Mouse (Mus musculus) forebrain, embryonic 13.5 days (tissue): ENCODE measurements at regions not wholly inside any gene's neighbourhood (a gene's known extent, or its start where the extent isn't known, plus 50 kb on each side); places are given as distances from the start of the nearest gene placed in this dataset.
A peak's percentile ranks its signal among the peaks of the same experiment; 100 is the strongest.

Experiments
- ATAC-seq: fragments of 200-750 bp; cut with Nextera tagmentation; 2 replicates; pipeline ENCODE4 v1.8.0; 2017
- H3K27ac ChIP-seq: fragments of 300-500 bp; sonication (generic); 2 replicates; pipeline ENCODE4 v1.5.1; 2015; ENCODE audit warnings: inconsistent platforms, mild to moderate bottlenecking, moderate library complexity
- H3K27me3 ChIP-seq: fragments of 300-500 bp; sonication (generic); 2 replicates; pipeline ENCODE4 v1.6.1; 2015; ENCODE audit warnings: mild to moderate bottlenecking, inconsistent platforms
- H3K36me3 ChIP-seq: fragments of 300-500 bp; sonication (generic); 2 replicates; pipeline ENCODE4 v1.6.1; 2015; ENCODE audit warnings: mild to moderate bottlenecking, inconsistent platforms; ENCODE audit not compliant: poor library complexity, severe bottlenecking
- H3K4me1 ChIP-seq: fragments of 300-500 bp; sonication (generic); 2 replicates; pipeline ENCODE4 v1.6.1; 2015; ENCODE audit warnings: inconsistent platforms
- H3K4me2 ChIP-seq: fragments of 300-500 bp; sonication (generic); 2 replicates; pipeline ENCODE4 v1.6.1; 2015; ENCODE audit warnings: inconsistent platforms, mild to moderate bottlenecking, moderate library complexity
- H3K4me3 ChIP-seq: fragments of 300-500 bp; sonication (generic); 2 replicates; pipeline ENCODE4 v1.5.1; 2015; ENCODE audit warnings: mild to moderate bottlenecking, inconsistent platforms
- H3K9ac ChIP-seq: fragments of 300-500 bp; sonication (generic); 2 replicates; pipeline ENCODE4 v1.6.1; 2015; ENCODE audit warnings: mild to moderate bottlenecking, inconsistent platforms
- H3K9me3 ChIP-seq: fragments of 300-500 bp; sonication (generic); replicated peaks from 2 replicates; pipeline ENCODE4 v1.6.1; 2016; ENCODE audit warnings: inconsistent platforms
- WGBS: fragments of 180-500 bp; shearing (Covaris S2); methylation state at CpG from one replicate; pipeline ENCODE4 v1.1.7; 2015; 5-methylcytosine and 5-hydroxymethylcytosine counted together

DNA sequence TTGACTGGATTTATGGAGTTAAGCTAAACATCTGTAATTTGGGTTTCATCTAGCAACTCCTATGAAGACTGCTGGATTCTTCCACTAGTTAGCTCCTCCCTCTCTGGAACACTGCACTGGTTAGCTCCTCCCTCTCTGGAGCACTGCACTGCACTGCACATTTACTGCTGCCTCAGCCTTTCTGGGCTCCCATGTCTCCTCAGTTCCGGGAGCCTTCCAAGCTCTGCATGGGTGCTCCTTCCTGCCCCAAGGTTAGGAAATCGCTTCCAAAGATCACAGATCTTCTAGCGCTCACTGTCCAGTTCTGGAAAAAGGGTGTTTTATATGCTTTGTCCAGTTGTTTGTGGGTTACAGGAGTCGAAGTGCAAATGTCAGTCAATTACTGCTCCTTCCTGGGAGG is 359.1 kb downstream of the Pik3r1 start:
- no peaks in the 10 kb centered on the region for H3K9me3 ChIP-seq
- H3K27me3 ChIP-seq: no peaks in the 10 kb centered on the region
- no peak overlapping the region for H3K4me3 ChIP-seq
- no peaks in the 10 kb centered on the region for H3K4me1 ChIP-seq
- no peak overlapping the region for H3K27ac ChIP-seq
- 93% methylated on average over 4 of the region's 4 CpGs for WGBS
- ATAC-seq: no peak
- H3K9ac ChIP-seq: no peak overlapping the region
- H3K36me3 ChIP-seq: no peaks in the 10 kb centered on the region
- H3K4me2 ChIP-seq: no peak overlapping the region

DNA sequence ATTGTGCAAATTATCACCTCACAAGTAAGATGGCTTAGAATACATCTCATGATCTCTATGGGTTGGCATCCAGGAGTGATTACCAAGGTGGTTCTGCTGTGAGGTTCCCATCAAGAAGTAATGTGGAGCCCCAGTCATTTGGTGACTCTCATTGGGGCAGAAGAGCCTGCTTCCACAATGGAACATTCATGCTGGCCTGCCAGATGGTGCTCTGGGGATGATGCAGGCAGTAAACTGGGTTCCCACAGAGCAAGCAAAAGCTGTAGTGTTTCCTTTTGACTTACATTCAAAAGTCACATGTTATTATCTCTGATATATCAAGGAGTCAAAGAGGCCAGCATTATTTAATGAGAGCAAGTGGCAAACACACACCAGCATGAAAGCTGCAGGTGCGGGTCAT is 360.4 kb downstream of the Pik3r1 start:
- no peak overlapping the region for H3K27ac ChIP-seq
- H3K9me3 ChIP-seq: no peaks in the 10 kb centered on the region
- no peaks in the 10 kb centered on the region for H3K4me1 ChIP-seq
- H3K27me3 ChIP-seq: no peaks in the 10 kb centered on the region
- no peak for ATAC-seq
- H3K36me3 ChIP-seq: no peaks in the 10 kb centered on the region
- H3K9ac ChIP-seq: no peak overlapping the region
- WGBS: 93% methylated on average over 1 of the region's 1 CpGs
- no peak overlapping the region for H3K4me3 ChIP-seq
- no peak overlapping the region for H3K4me2 ChIP-seq

DNA sequence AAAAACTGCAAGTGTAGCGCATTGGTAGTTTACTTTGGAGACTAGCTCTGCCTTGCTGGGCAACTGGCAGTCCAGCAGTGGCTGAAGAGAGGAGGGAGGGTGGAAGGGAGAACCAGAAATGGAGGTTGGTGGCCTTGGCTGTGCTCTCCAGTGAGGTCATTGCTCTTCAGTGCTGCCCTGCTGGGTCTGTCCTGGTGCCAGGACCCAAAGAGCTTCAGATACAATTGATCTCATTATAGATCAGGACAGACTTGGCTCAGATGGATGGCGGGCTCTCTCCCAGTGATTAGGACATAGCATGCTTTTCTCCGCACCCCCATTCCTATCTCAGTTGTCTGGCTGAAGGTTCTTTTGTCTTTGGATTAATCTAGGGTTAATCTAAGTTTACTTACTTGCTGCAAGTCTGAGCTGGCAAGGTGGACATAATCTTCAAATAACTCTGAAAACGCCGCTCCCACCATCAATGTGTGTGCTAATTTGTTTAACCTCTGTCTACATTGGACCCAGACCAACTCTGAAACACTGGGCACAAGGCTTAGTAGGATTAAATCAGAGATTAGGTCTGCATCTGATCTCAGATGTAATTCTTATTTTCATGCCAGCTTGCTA is 394.3 kb downstream of the Pik3r1 start:
- Histone ChIP-seq H3K4me1 (no peaks in the 10 kb centered on the region), H3K4me2 (no peak overlapping the region), H3K36me3 (no peaks in the 10 kb centered on the region), H3K9me3 (no peaks in the 10 kb centered on the region), H3K27me3 (no peaks in the 10 kb centered on the region), H3K27ac (no peak overlapping the region), H3K9ac (no peak overlapping the region), H3K4me3 (no peak overlapping the region)
- ATAC-seq: peak; percentile 76; the same call in 1 of the 2 replicates
- WGBS: 72% methylated on average over 5 of the region's 5 CpGs

DNA sequence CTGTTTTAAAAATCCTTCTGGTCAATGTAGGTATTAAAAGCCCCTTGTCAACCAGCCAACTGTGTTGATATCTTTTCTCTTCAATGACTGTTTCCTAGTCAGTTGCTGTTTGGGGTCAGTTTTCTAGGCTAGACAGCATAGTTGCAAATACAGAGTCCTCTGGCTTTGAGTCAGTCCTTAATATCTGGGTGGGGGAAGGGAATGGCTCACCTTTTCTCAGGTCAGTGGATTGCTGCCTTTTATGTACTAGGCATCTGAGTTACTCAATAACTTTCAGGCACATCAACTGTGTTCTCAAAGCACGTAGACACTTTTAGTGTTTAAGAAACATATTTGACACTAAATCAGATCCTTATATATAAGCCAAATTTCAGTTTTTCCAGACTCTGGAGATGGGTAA is 396.1 kb downstream of the Pik3r1 start:
- WGBS: 93% methylated on average over 1 of the region's 1 CpGs

DNA sequence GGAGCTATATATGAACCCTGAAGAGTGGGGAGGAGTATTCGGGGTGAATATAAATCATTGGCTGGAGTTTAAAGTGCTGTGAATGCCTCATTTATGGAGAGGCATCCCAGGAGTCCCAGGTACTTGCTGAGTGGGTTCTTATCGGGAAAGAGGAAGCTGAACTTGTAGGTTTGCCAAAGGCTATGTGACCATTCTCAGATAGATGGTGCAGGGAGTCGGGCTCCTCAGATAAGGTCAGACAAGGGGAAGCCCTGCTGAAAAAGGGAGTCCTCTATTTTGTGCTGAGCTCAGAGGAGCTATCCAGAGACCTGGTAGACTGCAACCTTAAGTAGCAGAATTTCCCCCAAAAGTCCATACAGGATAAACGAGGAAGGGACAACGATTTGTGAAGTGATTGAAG is 399.8 kb downstream of the Pik3r1 start:
- Histone ChIP-seq H3K36me3 (no peaks in the 10 kb centered on the region), H3K4me3 (no peak overlapping the region), H3K27ac (no peak overlapping the region), H3K9ac (no peak overlapping the region), H3K4me1 (no peaks in the 10 kb centered on the region), H3K4me2 (no peak overlapping the region), H3K27me3 (no peaks in the 10 kb centered on the region), H3K9me3 (no peaks in the 10 kb centered on the region)
- ATAC-seq: no peak
- 77% methylated on average over 5 of the region's 5 CpGs for WGBS

More for the DNA sequence above, 396.1 kb downstream of the Pik3r1 start:
- ATAC-seq: no peak
- Histone ChIP-seq H3K27me3 (no peaks in the 10 kb centered on the region), H3K9me3 (no peaks in the 10 kb centered on the region), H3K27ac (no peak overlapping the region), H3K36me3 (no peaks in the 10 kb centered on the region), H3K4me2 (no peak overlapping the region), H3K4me1 (no peaks in the 10 kb centered on the region), H3K9ac (no peak overlapping the region), H3K4me3 (no peak overlapping the region)

DNA sequence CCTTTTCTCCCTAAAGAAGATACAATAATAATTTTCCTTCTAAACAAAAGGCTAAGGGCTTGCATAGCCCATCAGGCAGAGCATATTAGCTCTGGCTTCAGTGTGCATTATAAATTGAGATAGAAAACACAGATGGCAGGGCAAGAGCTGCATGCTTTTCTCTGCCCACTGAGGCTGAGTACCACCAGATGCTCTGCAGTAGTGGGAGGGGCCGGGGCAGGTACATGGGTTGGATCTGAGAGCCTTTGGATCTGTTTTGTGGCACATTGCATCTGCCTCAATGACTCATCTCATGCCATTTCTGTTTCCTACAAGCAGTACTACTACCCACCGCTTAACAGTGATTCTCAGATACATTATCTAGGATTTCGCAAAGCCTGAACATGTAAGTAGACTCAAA is 412.7 kb downstream of the Pik3r1 start:
- no peaks in the 10 kb centered on the region for H3K4me1 ChIP-seq
- no peaks in the 10 kb centered on the region for H3K9me3 ChIP-seq
- H3K36me3 ChIP-seq: no peaks in the 10 kb centered on the region
- WGBS: 96% methylated on average over 3 of the region's 3 CpGs
- H3K27me3 ChIP-seq: no peaks in the 10 kb centered on the region
- no peak overlapping the region for H3K4me3 ChIP-seq
- no peak overlapping the region for H3K27ac ChIP-seq
- H3K4me2 ChIP-seq: no peak overlapping the region
- ATAC-seq: no peak
- no peak overlapping the region for H3K9ac ChIP-seq

DNA sequence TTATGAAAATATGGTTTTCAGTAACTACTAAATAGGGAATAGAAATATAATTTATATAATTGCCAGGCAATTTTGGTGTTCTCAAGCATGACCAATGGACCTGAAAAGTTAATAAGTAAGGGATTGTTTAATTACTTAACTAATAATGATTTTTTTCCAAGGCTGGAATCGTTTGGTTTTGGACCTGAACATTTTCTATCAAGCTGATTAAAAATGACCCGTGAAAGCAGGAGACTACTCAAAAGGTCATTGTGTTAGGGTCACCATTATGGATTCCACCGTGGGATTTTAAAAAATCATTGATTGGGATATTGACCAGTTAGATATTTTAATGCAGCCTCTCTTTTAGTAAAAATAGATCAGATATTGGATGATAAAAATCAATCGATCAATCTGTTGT is 416.9 kb downstream of the Pik3r1 start:
- ATAC-seq: no peak
- no peak overlapping the region for H3K9ac ChIP-seq
- no peaks in the 10 kb centered on the region for H3K27me3 ChIP-seq
- no peaks in the 10 kb centered on the region for H3K9me3 ChIP-seq
- H3K27ac ChIP-seq: no peak overlapping the region
- no peak overlapping the region for H3K4me3 ChIP-seq
- H3K36me3 ChIP-seq: no peaks in the 10 kb centered on the region
- no peaks in the 10 kb centered on the region for H3K4me1 ChIP-seq
- 85% methylated on average over 4 of the region's 4 CpGs for WGBS
- H3K4me2 ChIP-seq: no peak overlapping the region

DNA sequence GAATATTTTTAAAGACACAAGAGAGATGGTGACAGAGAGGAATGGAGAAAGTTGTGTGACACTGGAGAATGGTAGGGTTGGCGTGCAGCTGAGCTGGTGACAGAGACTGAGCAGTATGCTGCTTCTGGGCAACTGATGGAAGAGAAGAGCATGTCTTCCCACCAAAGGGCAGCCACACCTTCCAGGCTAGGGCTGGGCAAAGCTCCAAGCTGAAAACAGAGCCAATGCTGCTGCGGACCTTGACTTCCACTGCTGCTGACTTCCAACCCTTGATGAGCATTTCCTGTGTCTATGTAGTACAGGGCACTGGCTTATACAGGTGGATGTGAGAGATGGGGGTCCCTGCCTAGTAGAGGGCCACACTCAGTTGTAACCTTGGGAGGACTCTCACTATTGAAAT is 418.7 kb downstream of the Pik3r1 start:
- H3K27me3 ChIP-seq: no peaks in the 10 kb centered on the region
- no peaks in the 10 kb centered on the region for H3K36me3 ChIP-seq
- no peak overlapping the region for H3K4me3 ChIP-seq
- ATAC-seq: no peak
- no peak overlapping the region for H3K27ac ChIP-seq
- 97% methylated on average over 2 of the region's 2 CpGs for WGBS
- no peak overlapping the region for H3K4me2 ChIP-seq
- no peaks in the 10 kb centered on the region for H3K4me1 ChIP-seq
- H3K9me3 ChIP-seq: no peaks in the 10 kb centered on the region
- no peak overlapping the region for H3K9ac ChIP-seq

DNA sequence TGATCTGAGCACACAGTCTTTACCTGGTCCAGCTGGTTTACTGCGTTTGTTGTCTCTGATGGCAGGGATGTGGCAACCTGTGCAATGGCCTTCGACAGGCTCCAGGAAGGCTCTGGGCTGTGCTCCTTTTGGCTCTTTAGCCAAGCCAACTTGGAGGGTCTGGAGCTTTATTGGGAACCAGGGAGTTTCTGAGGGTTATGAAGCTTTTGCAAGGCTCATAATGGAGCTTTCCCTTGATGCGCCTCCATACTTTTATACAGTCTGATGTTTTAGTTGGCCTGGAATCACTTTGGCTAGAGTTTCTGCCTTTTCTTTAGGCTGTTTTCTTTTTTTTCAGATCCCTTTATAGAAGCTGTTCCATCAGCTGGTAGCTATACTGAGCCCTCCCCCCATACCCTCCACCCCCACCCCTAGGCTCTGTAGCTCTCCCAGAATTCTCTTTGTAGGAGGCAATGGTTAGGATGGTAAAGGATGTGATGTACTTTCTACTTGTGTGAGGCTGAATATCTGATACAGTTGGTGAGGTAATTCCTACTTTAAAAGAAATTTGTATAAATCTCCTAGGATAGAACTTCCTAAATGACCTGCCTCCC is 429.6 kb downstream of the Pik3r1 start:
- no peak overlapping the region for H3K9ac ChIP-seq
- H3K9me3 ChIP-seq: no peaks in the 10 kb centered on the region
- H3K36me3 ChIP-seq: no peaks in the 10 kb centered on the region
- 91% methylated on average over 3 of the region's 3 CpGs for WGBS
- no peak for ATAC-seq
- no peaks in the 10 kb centered on the region for H3K27me3 ChIP-seq
- H3K4me2 ChIP-seq: no peak overlapping the region
- no peaks in the 10 kb centered on the region for H3K4me1 ChIP-seq
- no peak overlapping the region for H3K27ac ChIP-seq
- no peak overlapping the region for H3K4me3 ChIP-seq

DNA sequence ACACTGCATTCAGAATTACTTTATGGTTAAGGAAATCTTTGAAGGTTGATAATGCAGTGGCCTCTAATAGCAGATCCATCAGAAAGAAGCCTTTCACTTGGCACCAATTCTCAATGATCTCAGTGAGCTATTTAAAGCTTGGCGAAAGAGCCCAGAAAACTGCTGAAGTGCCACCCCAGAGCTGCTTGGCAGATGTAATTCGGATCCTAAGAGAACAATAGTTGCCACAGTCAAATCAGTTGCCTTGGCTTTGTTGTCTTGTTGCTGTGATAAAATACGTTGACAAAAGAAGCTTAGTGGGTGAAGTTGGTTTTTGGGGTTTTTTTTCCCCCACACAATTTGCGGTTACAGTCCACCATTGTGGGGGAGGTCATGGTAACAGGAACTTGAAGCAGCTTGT is 449.4 kb downstream of the Pik3r1 start:
- H3K27ac ChIP-seq: no peak overlapping the region
- no peaks in the 10 kb centered on the region for H3K36me3 ChIP-seq
- no peak overlapping the region for H3K4me3 ChIP-seq
- no peaks in the 10 kb centered on the region for H3K9me3 ChIP-seq
- no peak overlapping the region for H3K4me2 ChIP-seq
- no peak for ATAC-seq
- no peak overlapping the region for H3K9ac ChIP-seq
- no peaks in the 10 kb centered on the region for H3K27me3 ChIP-seq
- 63% methylated on average over 4 of the region's 4 CpGs for WGBS
- H3K4me1 ChIP-seq: peaks cover 2% of the 10 kb centered on the region; the same call in 1 of the 2 replicates

DNA sequence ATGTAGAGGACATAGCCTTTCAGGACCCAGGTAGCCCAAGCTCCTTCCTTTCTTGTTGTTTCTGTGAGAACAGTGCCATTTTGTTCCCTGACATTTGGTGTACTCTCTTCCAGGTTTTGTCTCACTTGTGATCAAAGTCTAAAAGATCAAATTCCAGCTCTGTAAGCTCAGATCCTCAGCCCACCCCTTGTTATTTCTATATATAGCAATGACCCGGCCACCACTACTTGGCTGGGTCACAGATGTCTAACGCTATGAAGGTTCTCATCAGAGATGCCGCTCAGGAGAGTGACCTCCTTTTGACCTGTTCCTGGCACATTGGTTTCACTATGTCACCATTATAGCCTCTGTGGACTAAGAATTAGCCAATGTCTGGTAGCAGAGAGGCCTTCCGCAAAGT is 451.7 kb downstream of the Pik3r1 start:
- H3K4me2 ChIP-seq: no peak overlapping the region
- 90% methylated on average over 4 of the region's 4 CpGs for WGBS
- ATAC-seq: no peak

DNA sequence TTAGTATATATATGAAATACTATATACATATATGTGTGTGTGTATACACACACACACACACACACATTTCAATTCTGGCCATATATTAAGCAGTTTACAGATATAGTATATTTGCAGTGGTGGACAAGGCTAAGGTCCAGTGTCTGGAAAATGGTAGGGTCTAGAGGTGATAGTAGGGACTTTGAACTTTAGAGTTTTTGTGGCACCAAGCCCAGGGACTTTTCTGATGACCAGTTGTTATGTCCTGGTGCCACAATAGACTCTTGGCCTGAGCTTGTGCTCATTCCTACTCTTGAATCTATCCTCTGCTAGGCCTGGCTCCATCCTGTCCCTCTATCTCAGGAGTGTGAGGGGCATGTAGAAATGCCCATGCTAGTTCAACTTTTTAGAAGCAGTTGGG is 454.0 kb downstream of the Pik3r1 start:
- ATAC-seq: no peak
- no peaks in the 10 kb centered on the region for H3K9me3 ChIP-seq
- H3K36me3 ChIP-seq: no peaks in the 10 kb centered on the region
- H3K4me3 ChIP-seq: no peak overlapping the region
- no peak overlapping the region for H3K9ac ChIP-seq
- no peaks in the 10 kb centered on the region for H3K27me3 ChIP-seq
- H3K4me1 ChIP-seq: peaks cover 2% of the 10 kb centered on the region; the same call in 1 of the 2 replicates
- no peak overlapping the region for H3K4me2 ChIP-seq
- H3K27ac ChIP-seq: no peak overlapping the region

More for the DNA sequence above, 451.7 kb downstream of the Pik3r1 start:
- no peak overlapping the region for H3K27ac ChIP-seq
- no peaks in the 10 kb centered on the region for H3K36me3 ChIP-seq
- no peak overlapping the region for H3K4me3 ChIP-seq
- no peaks in the 10 kb centered on the region for H3K9me3 ChIP-seq
- H3K4me1 ChIP-seq: peaks cover 2% of the 10 kb centered on the region; the same call in 1 of the 2 replicates
- no peaks in the 10 kb centered on the region for H3K27me3 ChIP-seq
- H3K9ac ChIP-seq: no peak overlapping the region
